Mouse (Mus musculus) kidney, adult 2 months (tissue): ENCODE results near the gene Pnmal1.

Source experiments
- CTCF ChIP-seq: fragments of 200-500 bp; conservative IDR thresholded peaks from 2 replicates; pipeline ENCODE4 v1.5.1; 2011; ENCODE audit warnings: low read depth, mild to moderate bottlenecking, control low read depth, low read length, moderate library complexity, mixed read lengths; ENCODE audit not compliant: insufficient read depth, insufficient read length
- POLR2A ChIP-seq: fragments of 200-500 bp; IDR thresholded peaks from one replicate; pipeline ENCODE4 v1.6.1; 2011; ENCODE audit warnings: low read depth, low read length, control low read depth

- no peak for TF ChIP-seq CTCF
- TF ChIP-seq POLR2A = no peak
These were observed at the start of gene Pnmal1 for GRCm38 (mm10) chr7:16959539-16960187.
